Mouse (Mus musculus): ENCODE measurements at regions not wholly inside any gene's neighbourhood (a gene's known extent, or its start where the extent isn't known, plus 50 kb on each side); places are given as distances from the start of the nearest gene placed in this dataset.
A peak's percentile ranks its signal among the peaks of the same experiment; 100 is the strongest.

- Histone ChIP-seq H3K4me3 (replicated peaks; ENCODE audit: low read length) (no peak overlapping the region), H3K4me1 (replicated peaks; ENCODE audit: low read depth, low read length) (no peaks in the 10 kb centered on the region), H3K36me3 (ENCODE audit: insufficient read depth, low read length) (no peaks in the 10 kb centered on the region), H3K27me3 (ENCODE audit: insufficient read depth, low read length) (no peaks in the 10 kb centered on the region), H3K9me3 (ENCODE audit: low read length) (no peaks in the 10 kb centered on the region)
- TF ChIP-seq CTCF (conservative IDR thresholded peaks at IDR 0.05; ENCODE audit: low read length) = peak; percentile 33
- no peak for TF ChIP-seq POU5F1 (IDR thresholded peaks at IDR 0.05; ENCODE audit: borderline replicate concordance, low read length)
- no peak for TF ChIP-seq NANOG (IDR thresholded peaks at IDR 0.05; ENCODE audit: borderline replicate concordance, low read length)
Measured at GRCm38 (mm10) chr15:14051872-14052271, 878.4 kb upstream of the Cdh6 start.
